Mouse (Mus musculus): ENCODE results near the gene Carhsp1. TPM values are rescaled to one million over a fixed set of nuclear protein-coding genes. Genes with fewer than 3 reads are reported as not detected.

The Carhsp1 gene
- polyA plus RNA-seq, 1 experiment = 47.4 TPM

- Histone ChIP-seq H3K4me1 (replicated peaks; ENCODE audit: control insufficient read depth, insufficient read depth, low read length) (peaks cover 4% of the 10 kb centered on the region), H3K27ac (ENCODE audit: control insufficient read depth, insufficient read depth, low read length) (no peak overlapping the region), H3K36me3 (ENCODE audit: control insufficient read depth, insufficient read depth, low read length) (no peaks in the 10 kb centered on the region), H3K27me3 (ENCODE audit: control insufficient read depth, insufficient read depth, low read length) (no peaks in the 10 kb centered on the region), H3K4me3 (ENCODE audit: control insufficient read depth, insufficient read depth, low read length) (no peak overlapping the region)
- TF ChIP-seq CTCF (IDR thresholded peaks at IDR 0.05; ENCODE audit: borderline replicate concordance, control insufficient read depth, extremely low read depth, insufficient read depth, low read length, poor library complexity) (no peak), POLR2A (IDR thresholded peaks at IDR 0.05; ENCODE audit: control insufficient read depth, extremely low read depth, insufficient read depth, low read length, poor library complexity) (no peak)
- no peak for DNase-seq
- WGBS = 57% methylated on average over 2 of the region's 2 CpGs
These were observed 5.5 kb downstream of the Carhsp1 start for GRCm38 (mm10) chr16:8666452-8666851.

- no peak for TF ChIP-seq CTCF (IDR thresholded peaks at IDR 0.05; ENCODE audit: borderline replicate concordance, control insufficient read depth, extremely low read depth, insufficient read depth, low read length, poor library complexity)
- TF ChIP-seq POLR2A (IDR thresholded peaks at IDR 0.05; ENCODE audit: control insufficient read depth, extremely low read depth, insufficient read depth, low read length, poor library complexity) = no peak
- no peaks in the 10 kb centered on the region for H3K27me3 ChIP-seq (ENCODE audit: control insufficient read depth, insufficient read depth, low read length)
- WGBS = 96% methylated on average over 5 of the region's 5 CpGs
- H3K4me1 ChIP-seq (replicated peaks; ENCODE audit: control insufficient read depth, insufficient read depth, low read length) = peaks cover under 1% of the 10 kb centered on the region; the same call in 1 of the 2 replicates
- DNase-seq = no peak
- H3K4me3 ChIP-seq (ENCODE audit: control insufficient read depth, insufficient read depth, low read length) = no peak overlapping the region
- no peaks in the 10 kb centered on the region for H3K36me3 ChIP-seq (ENCODE audit: control insufficient read depth, insufficient read depth, low read length)
- no peak overlapping the region for H3K27ac ChIP-seq (ENCODE audit: control insufficient read depth, insufficient read depth, low read length)
These were observed 6.6 kb downstream of the Carhsp1 start for GRCm38 (mm10) chr16:8665367-8665766.

- H3K27me3 ChIP-seq (ENCODE audit: control insufficient read depth, insufficient read depth, low read length) = no peaks in the 10 kb centered on the region
- WGBS = 95% methylated on average over 24 of the region's 24 CpGs
- no peak for TF ChIP-seq CTCF (IDR thresholded peaks at IDR 0.05; ENCODE audit: borderline replicate concordance, control insufficient read depth, extremely low read depth, insufficient read depth, low read length, poor library complexity)
- H3K4me1 ChIP-seq (replicated peaks; ENCODE audit: control insufficient read depth, insufficient read depth, low read length) = no peaks in the 10 kb centered on the region
- DNase-seq = no peak
- H3K27ac ChIP-seq (ENCODE audit: control insufficient read depth, insufficient read depth, low read length) = no peak overlapping the region
- H3K36me3 ChIP-seq (ENCODE audit: control insufficient read depth, insufficient read depth, low read length) = no peaks in the 10 kb centered on the region; the same call in 1 of the 2 replicates
- H3K4me3 ChIP-seq (ENCODE audit: control insufficient read depth, insufficient read depth, low read length) = no peak overlapping the region
These were observed 8.1 kb downstream of the Carhsp1 start for GRCm38 (mm10) chr16:8663606-8664539.

GRCm38 (mm10) chr16:8663022-8663421 lies 8.9 kb downstream of the Carhsp1 start:
- TF ChIP-seq POLR2A (IDR thresholded peaks at IDR 0.05; ENCODE audit: control insufficient read depth, extremely low read depth, insufficient read depth, low read length, poor library complexity) (no peak), CTCF (IDR thresholded peaks at IDR 0.05; ENCODE audit: borderline replicate concordance, control insufficient read depth, extremely low read depth, insufficient read depth, low read length, poor library complexity) (no peak)
- Histone ChIP-seq H3K4me1 (replicated peaks; ENCODE audit: control insufficient read depth, insufficient read depth, low read length) (no peaks in the 10 kb centered on the region), H3K36me3 (ENCODE audit: control insufficient read depth, insufficient read depth, low read length) (peaks cover 5% of the 10 kb centered on the region; the same call in 1 of the 2 replicates), H3K27me3 (ENCODE audit: control insufficient read depth, insufficient read depth, low read length) (no peaks in the 10 kb centered on the region), H3K27ac (ENCODE audit: control insufficient read depth, insufficient read depth, low read length) (no peak overlapping the region), H3K4me3 (ENCODE audit: control insufficient read depth, insufficient read depth, low read length) (no peak overlapping the region)
- WGBS = 70% methylated on average over 2 of the region's 2 CpGs
- no peak for DNase-seq

GRCm38 (mm10) chr16:8658764-8659163 lies 13.2 kb downstream of the Carhsp1 start:
- no peaks in the 10 kb centered on the region for H3K4me1 ChIP-seq (replicated peaks; ENCODE audit: control insufficient read depth, insufficient read depth, low read length)
- no peak overlapping the region for H3K4me3 ChIP-seq (ENCODE audit: control insufficient read depth, insufficient read depth, low read length)
- H3K36me3 ChIP-seq (ENCODE audit: control insufficient read depth, insufficient read depth, low read length) = peaks cover 27% of the 10 kb centered on the region
- TF ChIP-seq CTCF (IDR thresholded peaks at IDR 0.05; ENCODE audit: borderline replicate concordance, control insufficient read depth, extremely low read depth, insufficient read depth, low read length, poor library complexity) = no peak
- TF ChIP-seq POLR2A (IDR thresholded peaks at IDR 0.05; ENCODE audit: control insufficient read depth, extremely low read depth, insufficient read depth, low read length, poor library complexity) = no peak
- no peaks in the 10 kb centered on the region for H3K27me3 ChIP-seq (ENCODE audit: control insufficient read depth, insufficient read depth, low read length)
- WGBS = 98% methylated on average over 4 of the region's 4 CpGs
- no peak for DNase-seq
- no peak overlapping the region for H3K27ac ChIP-seq (ENCODE audit: control insufficient read depth, insufficient read depth, low read length)

- H3K36me3 ChIP-seq (ENCODE audit: control insufficient read depth, insufficient read depth, low read length) = peaks cover 27% of the 10 kb centered on the region
- no peak overlapping the region for H3K27ac ChIP-seq (ENCODE audit: control insufficient read depth, insufficient read depth, low read length)
- no peaks in the 10 kb centered on the region for H3K27me3 ChIP-seq (ENCODE audit: control insufficient read depth, insufficient read depth, low read length)
- WGBS = 93% methylated on average over 4 of the region's 4 CpGs
- TF ChIP-seq CTCF (IDR thresholded peaks at IDR 0.05; ENCODE audit: borderline replicate concordance, control insufficient read depth, extremely low read depth, insufficient read depth, low read length, poor library complexity) (no peak), POLR2A (IDR thresholded peaks at IDR 0.05; ENCODE audit: control insufficient read depth, extremely low read depth, insufficient read depth, low read length, poor library complexity) (no peak)
- DNase-seq = no peak
- H3K4me1 ChIP-seq (replicated peaks; ENCODE audit: control insufficient read depth, insufficient read depth, low read length) = no peaks in the 10 kb centered on the region
- no peak overlapping the region for H3K4me3 ChIP-seq (ENCODE audit: control insufficient read depth, insufficient read depth, low read length)
These were observed 13.6 kb downstream of the Carhsp1 start for GRCm38 (mm10) chr16:8658349-8658748.
